ENCODE assay signal across 11 mouse cellular contexts in the genomic region with DNA sequence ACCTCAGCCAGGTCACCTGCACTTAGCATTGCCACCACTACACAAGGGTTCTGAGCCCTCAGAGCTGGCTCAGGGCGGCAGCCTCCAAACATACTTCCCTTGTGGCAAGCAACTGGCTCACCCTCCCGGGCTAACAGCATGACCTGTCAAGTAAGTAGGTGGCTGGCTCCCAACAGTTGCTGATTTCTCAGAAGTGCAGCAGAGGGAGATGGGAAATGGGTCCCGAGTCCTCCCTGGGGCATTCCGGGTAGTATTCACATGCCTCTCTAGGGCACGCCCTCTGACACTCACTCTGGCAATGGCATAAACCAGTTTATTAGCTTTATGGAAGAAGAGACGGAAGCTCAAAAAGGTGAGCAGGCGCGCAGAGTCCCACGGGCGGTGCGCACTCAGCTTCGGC.
"Had no signal": no experiment of that assay in that cellular context is flagged by ENCODE, and none has a peak within 500 bp of the region (broad histone marks: within the 10 kb centered on the region; RNA-seq: fewer than 3 reads in every experiment).

No protein-coding gene starts in this region.

- H3K4me1 ChIP-seq: liver, embryonic 15.5 days had no signal

- H3K4me3 ChIP-seq: left cerebral cortex, adult 2 months; limb, embryonic 10.5 days; liver, embryonic 15.5 days; midbrain, embryonic 13.5 days had no signal

- H3K4me2 ChIP-seq: liver, embryonic 11.5 days; liver, embryonic 15.5 days; midbrain, embryonic 13.5 days had no signal

- H3K27ac ChIP-seq: left cerebral cortex, adult 2 months; limb, embryonic 10.5 days; liver, embryonic 15.5 days; midbrain, embryonic 13.5 days had no signal

- H3K9me3 ChIP-seq: limb, embryonic 10.5 days; liver, embryonic 15.5 days; midbrain, embryonic 13.5 days had no signal

- ATAC-seq: lung, postnatal 0 days had no signal

- DNase-seq: kidney, postnatal 25 days; lung, adult 2 months; lung, postnatal 36 days; right cerebral cortex, postnatal 14 days; thymus, postnatal 36 days had no signal

- H3K27me3 ChIP-seq: liver, embryonic 15.5 days; midbrain, embryonic 13.5 days had no signal

- H3K9ac ChIP-seq: liver, embryonic 15.5 days; midbrain, embryonic 13.5 days had no signal
